Mouse (Mus musculus) hindbrain, postnatal 0 days (tissue): ENCODE results near the gene Htr2b. TPM values are rescaled to one million over a fixed set of nuclear protein-coding genes. Genes with fewer than 3 reads are reported as not detected.
A peak's percentile ranks its signal among the peaks of the same experiment; 100 is the strongest.

Experiments
- ATAC-seq: fragments of 200-750 bp; cut with Nextera tagmentation; 2 replicates; pipeline ENCODE4 v1.8.0; 2017; ENCODE audit warnings: mild to moderate bottlenecking, moderate TSS enrichment, moderate library complexity
- DNase-seq: peaks from one replicate; pipeline ENCODE4 v3.0.0-alpha.2; 2015; ENCODE audit warnings: low spot score
- H3K27ac ChIP-seq: fragments of 300-500 bp; sonication (generic); 2 replicates; pipeline ENCODE4 v1.5.1; 2014; ENCODE audit warnings: mild to moderate bottlenecking
- H3K27me3 ChIP-seq: fragments of 300-500 bp; sonication (generic); 2 replicates; pipeline ENCODE4 v1.6.1; 2014; ENCODE audit warnings: low read length, mixed read lengths; ENCODE audit not compliant: insufficient read depth
- H3K36me3 ChIP-seq: fragments of 300-500 bp; sonication (generic); 2 replicates; pipeline ENCODE4 v1.6.1; 2014; ENCODE audit warnings: low read length, mixed read lengths; ENCODE audit not compliant: insufficient read depth
- H3K4me1 ChIP-seq: fragments of 300-500 bp; sonication (generic); 2 replicates; pipeline ENCODE4 v1.6.1; 2014; ENCODE audit warnings: antibody characterized with exemption, low read length, mixed read lengths; ENCODE audit not compliant: insufficient read depth
- H3K4me2 ChIP-seq: fragments of 300-500 bp; sonication (generic); 2 replicates; pipeline ENCODE4 v1.6.1; 2014; ENCODE audit warnings: low read depth, mild to moderate bottlenecking, low read length, moderate library complexity, mixed read lengths
- H3K4me3 ChIP-seq: fragments of 300-500 bp; sonication (generic); 2 replicates; pipeline ENCODE4 v1.5.1; 2014; ENCODE audit warnings: low read length
- H3K9ac ChIP-seq: fragments of 300-500 bp; sonication (generic); replicated peaks from 2 replicates; pipeline ENCODE4 v1.6.1; 2014; ENCODE audit warnings: mild to moderate bottlenecking, low read length, moderate library complexity, mixed read lengths
- H3K9me3 ChIP-seq: fragments of 300-500 bp; sonication (generic); 2 replicates; pipeline ENCODE4 v1.6.1; 2016; ENCODE audit warnings: low read length, mixed read lengths
- CTCF ChIP-seq: IDR thresholded peaks from 2 replicates; pipeline ENCODE4 v1.5.1; 2016; ENCODE audit warnings: antibody characterized with exemption, control low read depth, low read depth
- WGBS: fragments of 180-500 bp; shearing (Covaris S2); extraction: QIAGEN DNeasy Blood & Tissue Kit; methylation state at CpG from one replicate; pipeline ENCODE4 v1.1.7; 2014; 5-methylcytosine and 5-hydroxymethylcytosine counted together
- polyA plus RNA-seq: library from polyadenylated mRNA; unstranded; fragments of >200 nt; fragmentation: Nextera tagmentation; extraction: Ambion mirVana; gene quantifications from 2 replicates; pipeline ENCODE4 v1.2.1, GENCODE M21; 2015
- total RNA-seq: library from RNA; depleted of rRNA; stranded (reverse); fragments of >200 nt; gene quantifications from 2 replicates; pipeline ENCODE4 v1.2.3, GENCODE M21; 2014

Gene Htr2b
- total and polyA plus RNA-seq, 2 experiments from 2014 or later, result 0.24 TPM; not detected in 1

DNA sequence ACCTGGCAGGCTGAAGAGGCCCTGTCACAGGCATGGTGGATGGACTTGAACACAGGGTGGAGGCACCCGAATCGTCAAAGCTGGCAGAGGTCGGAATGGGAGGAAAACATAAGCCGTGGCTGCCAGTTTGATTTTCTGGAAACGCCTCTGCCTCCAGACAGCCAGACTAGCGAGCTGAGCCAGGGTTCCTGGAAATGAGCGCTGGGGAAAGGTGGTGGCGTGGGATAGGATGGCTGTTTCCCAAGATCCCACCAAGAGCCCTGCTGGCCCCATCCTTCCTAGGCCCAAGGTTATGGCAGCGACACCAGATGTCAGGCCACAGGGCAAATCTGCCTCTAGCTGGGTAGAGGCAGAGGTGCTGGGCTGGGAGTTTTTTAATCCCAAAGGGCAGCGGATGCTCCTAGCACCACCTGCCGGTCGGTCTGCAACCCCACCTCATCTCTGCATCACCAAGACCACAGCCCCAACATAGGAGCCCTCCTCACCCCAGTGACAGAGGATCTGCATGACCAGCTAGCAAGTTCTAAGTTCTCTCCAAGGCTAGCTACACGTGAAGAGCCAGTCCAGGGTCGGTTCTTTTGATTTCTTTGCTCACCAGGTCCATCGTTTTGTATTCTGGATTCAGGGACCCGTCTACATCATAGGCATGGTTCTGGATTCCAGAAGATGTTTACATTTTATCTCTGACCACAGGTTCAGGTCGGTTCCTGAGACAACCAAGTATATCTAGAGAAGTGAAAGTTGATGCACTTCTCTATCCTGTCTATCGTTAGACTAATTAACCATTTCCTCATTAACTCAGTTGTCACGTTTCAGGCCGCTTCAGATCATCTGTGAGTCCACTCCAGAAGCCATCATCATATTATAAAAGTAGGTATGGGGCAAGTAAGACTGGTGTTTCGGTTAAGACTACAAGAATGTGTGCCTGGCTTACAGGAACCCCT, 32.5 kb upstream of the Htr2b start:
- no peak overlapping the region for H3K27ac ChIP-seq
- no peak overlapping the region for H3K4me3 ChIP-seq
- ATAC-seq (no peak), DNase-seq (no peak)
- no peak overlapping the region for H3K9ac ChIP-seq
- H3K27me3 ChIP-seq, result no peaks in the 10 kb centered on the region
- 79% methylated on average over 21 of the region's 21 CpGs for WGBS
- H3K4me2 ChIP-seq, result no peak overlapping the region
- H3K9me3 ChIP-seq, result no peaks in the 10 kb centered on the region
- H3K36me3 ChIP-seq, result peaks cover 2% of the 10 kb centered on the region; the same call in 1 of the 2 replicates
- TF ChIP-seq CTCF, result peak; percentile 34; the same call in 1 of the 2 replicates
- H3K4me1 ChIP-seq, result no peaks in the 10 kb centered on the region

DNA sequence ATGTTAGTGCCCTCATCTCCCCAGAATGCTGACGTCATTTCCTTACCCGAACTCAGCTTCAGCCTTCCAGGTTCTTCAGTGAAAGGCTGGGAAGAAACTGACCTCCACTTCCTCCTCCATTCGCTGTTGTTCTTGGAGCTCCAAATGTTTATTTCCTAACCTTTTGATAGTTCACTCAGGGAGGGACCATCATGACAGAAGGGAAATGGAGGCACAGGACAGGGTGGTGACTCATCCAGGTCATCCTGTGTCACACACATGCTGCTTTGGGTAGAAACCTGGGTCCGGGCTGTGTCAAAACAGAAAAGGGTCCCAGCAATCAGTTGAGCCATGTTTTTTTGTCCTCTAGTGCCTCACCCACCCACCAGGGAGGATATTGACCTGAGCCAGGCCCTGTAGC, 31.4 kb upstream of the Htr2b start:
- Histone ChIP-seq H3K36me3 (peaks cover 10% of the 10 kb centered on the region), H3K4me3 (no peak overlapping the region), H3K9ac (no peak overlapping the region), H3K27me3 (no peaks in the 10 kb centered on the region), H3K4me1 (no peaks in the 10 kb centered on the region), H3K27ac (no peak overlapping the region), H3K9me3 (no peaks in the 10 kb centered on the region), H3K4me2 (no peak overlapping the region)
- ATAC-seq (no peak), DNase-seq (no peak)
- no peak for TF ChIP-seq CTCF
- 85% methylated on average over 4 of the region's 4 CpGs for WGBS

DNA sequence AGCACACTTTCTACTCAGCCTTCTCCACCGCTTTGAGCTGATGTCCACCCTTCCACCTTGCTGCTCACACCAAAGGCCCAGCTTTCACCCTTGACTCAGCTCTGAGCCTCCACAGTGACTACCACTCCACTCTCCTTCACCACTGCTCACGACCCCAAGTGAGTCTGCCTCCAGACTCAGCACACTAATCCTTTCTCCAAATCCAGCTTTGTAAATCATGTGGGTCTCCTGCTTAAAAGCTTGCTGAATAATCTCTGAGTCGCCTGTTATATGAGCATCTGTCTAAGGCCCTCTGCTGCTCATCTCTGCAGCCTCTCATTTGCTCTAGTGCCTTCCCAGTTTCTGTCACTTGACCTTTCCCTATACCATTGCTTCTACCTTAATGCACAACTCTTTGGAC, 29.3 kb upstream of the Htr2b start:
- no peak overlapping the region for H3K4me2 ChIP-seq
- DNase-seq (no peak), ATAC-seq (no peak)
- no peaks in the 10 kb centered on the region for H3K9me3 ChIP-seq
- no peak overlapping the region for H3K9ac ChIP-seq
- no peak overlapping the region for H3K4me3 ChIP-seq
- no peaks in the 10 kb centered on the region for H3K27me3 ChIP-seq
- no peak overlapping the region for H3K27ac ChIP-seq
- no peaks in the 10 kb centered on the region for H3K4me1 ChIP-seq
- 86% methylated on average over 3 of the region's 3 CpGs for WGBS
- H3K36me3 ChIP-seq, result peaks cover 24% of the 10 kb centered on the region
- no peak for TF ChIP-seq CTCF

DNA sequence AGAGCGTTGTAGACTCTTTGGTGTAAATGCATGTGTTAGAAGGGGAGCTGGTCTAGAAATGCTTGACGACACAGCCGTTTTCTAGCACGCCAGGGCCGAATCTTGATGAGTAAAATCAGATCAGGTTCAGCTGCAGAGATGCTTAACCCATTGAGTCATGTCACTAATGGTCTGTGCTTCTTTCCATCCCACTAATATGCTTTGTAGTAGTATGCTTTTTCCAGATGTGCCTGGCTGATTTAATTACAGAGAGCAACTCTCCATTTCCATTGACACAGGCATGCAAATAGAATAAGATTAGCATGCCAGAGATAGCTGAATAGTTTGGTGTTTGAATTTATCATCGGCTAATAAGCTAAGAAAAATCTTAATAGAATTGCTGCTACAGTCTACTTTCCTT, 23.5 kb upstream of the Htr2b start:
- DNase-seq (no peak), ATAC-seq (no peak)
- H3K9ac ChIP-seq, result no peak overlapping the region
- H3K4me1 ChIP-seq, result no peaks in the 10 kb centered on the region
- no peak overlapping the region for H3K27ac ChIP-seq
- H3K9me3 ChIP-seq, result no peaks in the 10 kb centered on the region
- H3K4me2 ChIP-seq, result no peak overlapping the region
- no peaks in the 10 kb centered on the region for H3K27me3 ChIP-seq
- WGBS, result 79% methylated on average over 6 of the region's 6 CpGs
- peaks cover 54% of the 10 kb centered on the region for H3K36me3 ChIP-seq
- H3K4me3 ChIP-seq, result no peak overlapping the region
- no peak for TF ChIP-seq CTCF

DNA sequence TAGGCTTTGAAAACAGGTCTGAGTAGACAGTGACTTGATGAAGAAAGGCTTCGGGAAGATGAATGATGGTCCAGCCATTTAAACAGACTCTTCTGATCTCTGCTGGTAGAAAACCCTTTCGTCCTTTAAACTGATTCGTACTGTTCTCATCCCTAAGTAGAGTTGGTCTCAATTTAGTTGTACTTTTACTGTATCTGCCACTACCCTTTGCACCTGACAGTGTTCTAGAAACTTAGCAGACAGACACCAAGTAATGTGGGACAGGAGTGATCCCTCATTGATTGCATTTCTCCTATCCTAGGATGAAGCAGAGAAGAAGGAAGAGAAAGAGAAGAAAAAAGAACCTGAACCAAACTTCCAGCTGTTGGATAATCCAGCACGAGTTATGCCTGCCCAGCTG, 21.6 kb upstream of the Htr2b start, which contains the start of gene Gm21972:
TSS of gene Gm21972 (plus strand) at position 301 of the 400 bp plus-strand sequence.
- Histone ChIP-seq H3K9me3 (no peaks in the 10 kb centered on the region), H3K27ac (no peak within 1 kb of the TSS), H3K36me3 (peaks cover 54% of the 10 kb centered on the region), H3K9ac (no peak within 1 kb of the TSS), H3K4me3 (no peak within 1 kb of the TSS), H3K27me3 (no peaks in the 10 kb centered on the region), H3K4me2 (no peak within 1 kb of the TSS), H3K4me1 (no peaks in the 10 kb centered on the region)
- no peak for ATAC-seq
- WGBS, result 96% methylated on average over 4 of the region's 4 CpGs
- no peak for DNase-seq
- no peak for TF ChIP-seq CTCF

DNA sequence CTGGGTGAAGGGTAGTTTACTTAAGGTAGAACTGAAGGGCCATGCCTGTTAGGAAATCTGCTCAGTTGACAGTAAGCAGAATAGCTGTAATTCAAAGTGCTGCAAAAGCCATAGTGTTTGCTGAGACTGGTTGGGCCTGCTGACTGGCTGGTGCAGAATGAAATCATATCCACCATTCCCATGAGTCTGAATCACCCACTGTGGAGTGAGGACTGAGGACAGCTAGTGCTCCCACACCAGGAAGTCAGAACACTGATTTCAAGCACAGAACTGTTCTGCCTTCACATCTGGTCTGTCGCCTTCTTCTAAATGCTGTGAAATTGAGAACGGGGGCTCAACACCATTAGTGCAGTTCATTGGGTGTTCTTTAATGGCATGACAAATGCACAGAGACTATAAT, 14.3 kb upstream of the Htr2b start:
- H3K27ac ChIP-seq, result no peak overlapping the region
- no peaks in the 10 kb centered on the region for H3K9me3 ChIP-seq
- WGBS, result 92% methylated on average over 2 of the region's 2 CpGs
- no peak overlapping the region for H3K4me2 ChIP-seq
- TF ChIP-seq CTCF, result no peak
- H3K4me1 ChIP-seq, result no peaks in the 10 kb centered on the region
- no peak overlapping the region for H3K4me3 ChIP-seq
- DNase-seq, result no peak
- ATAC-seq, result no peak
- H3K36me3 ChIP-seq, result peaks cover 52% of the 10 kb centered on the region
- H3K27me3 ChIP-seq, result no peaks in the 10 kb centered on the region
- H3K9ac ChIP-seq, result no peak overlapping the region

DNA sequence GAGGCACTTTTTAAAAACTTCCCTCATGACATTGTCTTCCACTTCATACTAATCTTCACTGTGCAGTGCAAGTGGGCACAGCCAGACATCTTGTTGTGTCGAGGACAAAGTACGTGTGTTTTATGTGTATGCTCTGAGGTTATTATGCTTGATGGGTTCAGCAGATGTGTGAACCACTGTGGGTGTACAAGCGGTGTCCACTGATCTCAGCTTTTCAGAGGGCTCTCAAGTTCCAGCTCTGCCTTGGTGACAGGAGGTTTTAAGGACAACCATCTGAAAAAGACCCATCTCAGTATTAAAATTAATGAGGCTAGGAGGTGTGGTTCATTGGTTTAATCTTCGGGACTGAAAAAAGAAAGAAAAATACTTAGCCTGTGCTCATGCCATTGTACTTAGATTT, 7.8 kb upstream of the Htr2b start:
- 93% methylated on average over 4 of the region's 4 CpGs for WGBS
- Histone ChIP-seq H3K36me3 (peaks cover 52% of the 10 kb centered on the region; the same call in 1 of the 2 replicates), H3K4me1 (no peaks in the 10 kb centered on the region), H3K9me3 (no peaks in the 10 kb centered on the region), H3K27ac (no peak overlapping the region), H3K27me3 (no peaks in the 10 kb centered on the region), H3K9ac (no peak overlapping the region), H3K4me2 (no peak overlapping the region), H3K4me3 (no peak overlapping the region)
- ATAC-seq (no peak), DNase-seq (no peak)
- no peak for TF ChIP-seq CTCF
